Mouse (Mus musculus) urinary bladder, adult 18-20 months (tissue): ENCODE measurements at regions not wholly inside any gene's neighbourhood (a gene's known extent, or its start where the extent isn't known, plus 50 kb on each side); places are given as distances from the start of the nearest gene placed in this dataset.

Source experiments
- DNase-seq, 2 experiments: peaks; one replicate each; pipeline ENCODE4 v3.0.0; 2022; ENCODE audit warnings: low spot score in 2 of 2, mixed read lengths in 2 of 2

DNA sequence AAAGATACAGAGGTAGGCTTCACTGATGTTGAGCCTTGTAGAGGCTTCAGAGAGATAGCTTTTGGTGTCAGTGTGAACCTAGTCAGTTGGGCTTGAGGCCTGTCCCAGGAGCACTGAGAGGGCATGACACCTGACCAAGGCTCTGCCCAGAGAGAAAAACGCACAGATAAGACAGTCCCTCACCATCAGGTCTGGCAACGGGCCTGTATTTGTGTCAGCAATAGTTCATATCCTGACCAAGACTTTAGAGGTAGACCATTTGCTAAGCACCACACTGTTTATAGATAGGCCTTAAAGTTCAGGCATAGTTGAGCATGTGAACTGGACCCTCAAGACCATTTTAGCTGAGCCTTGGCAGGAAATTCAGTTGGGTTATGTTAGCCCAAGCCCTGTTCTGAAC, 60.4 kb upstream of the C2cd4b start:
- DNase-seq, result no peak

GRCm38 (mm10) chr9:67699846-67700579, 59.2 kb upstream of the C2cd4b start:
- DNase-seq, result no peak

DNA sequence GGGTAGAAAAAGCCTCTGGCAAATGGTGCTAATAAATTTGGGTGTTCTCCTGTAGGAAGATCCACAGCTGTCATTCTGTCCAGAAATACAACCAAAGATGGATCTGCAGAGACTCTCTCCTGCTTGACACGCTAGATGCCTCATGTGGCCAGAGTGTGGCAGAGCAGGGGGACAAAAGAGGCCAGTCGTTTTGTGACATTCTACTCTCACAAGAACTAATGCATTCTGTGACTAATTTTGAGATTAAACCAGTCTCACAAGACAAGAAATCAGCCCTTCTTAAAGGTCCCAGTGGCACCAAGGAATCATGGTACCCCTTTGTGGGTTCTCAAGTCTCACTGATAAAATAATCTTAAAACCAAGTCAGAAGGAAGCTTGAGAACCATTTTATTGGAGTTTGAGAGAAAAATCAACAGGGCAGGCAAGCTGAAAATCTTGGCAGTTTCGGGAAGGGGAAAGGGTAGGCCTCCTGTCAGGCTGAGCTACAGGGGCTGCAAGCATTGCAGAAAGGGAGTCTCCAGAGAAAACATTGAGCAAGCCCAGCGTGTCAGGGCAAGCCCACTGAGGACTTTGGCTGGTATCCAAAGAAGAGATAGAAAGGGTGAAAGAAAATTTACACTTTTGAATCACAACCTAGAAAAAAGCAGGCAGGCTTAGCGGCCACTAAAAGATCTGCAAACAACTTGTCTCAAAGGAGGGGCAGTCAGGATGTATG, 50.8 kb upstream of the C2cd4b start:
- peak; percentile 32 to 39 for DNase-seq
